Mouse (Mus musculus) gonadal fat pad, adult 2 months (tissue): ENCODE measurements around the gene Klc4. TPM values are rescaled to one million over a fixed set of nuclear protein-coding genes. Genes with fewer than 3 reads are reported as not detected.
A peak's percentile ranks its signal among the peaks of the same experiment; 100 is the strongest.

ENCODE experiments used
- DNase-seq: peaks from one replicate; pipeline ENCODE4 v3.0.0-alpha.2; 2012; ENCODE audit warnings: low read depth
- polyA plus RNA-seq: library from polyadenylated mRNA; depleted of rRNA; stranded (reverse); fragments of >200 nt; gene quantifications from 2 replicates; pipeline ENCODE4 v1.2.3, GENCODE M21; 2012

The Klc4 gene
- polyA plus RNA-seq, 1 experiment, result 20.2 TPM

GRCm38 (mm10) chr17:46619683-46620357 lies 26.0 kb downstream of the Klc4 start:
- DNase-seq, result peak; percentile 80

DNA sequence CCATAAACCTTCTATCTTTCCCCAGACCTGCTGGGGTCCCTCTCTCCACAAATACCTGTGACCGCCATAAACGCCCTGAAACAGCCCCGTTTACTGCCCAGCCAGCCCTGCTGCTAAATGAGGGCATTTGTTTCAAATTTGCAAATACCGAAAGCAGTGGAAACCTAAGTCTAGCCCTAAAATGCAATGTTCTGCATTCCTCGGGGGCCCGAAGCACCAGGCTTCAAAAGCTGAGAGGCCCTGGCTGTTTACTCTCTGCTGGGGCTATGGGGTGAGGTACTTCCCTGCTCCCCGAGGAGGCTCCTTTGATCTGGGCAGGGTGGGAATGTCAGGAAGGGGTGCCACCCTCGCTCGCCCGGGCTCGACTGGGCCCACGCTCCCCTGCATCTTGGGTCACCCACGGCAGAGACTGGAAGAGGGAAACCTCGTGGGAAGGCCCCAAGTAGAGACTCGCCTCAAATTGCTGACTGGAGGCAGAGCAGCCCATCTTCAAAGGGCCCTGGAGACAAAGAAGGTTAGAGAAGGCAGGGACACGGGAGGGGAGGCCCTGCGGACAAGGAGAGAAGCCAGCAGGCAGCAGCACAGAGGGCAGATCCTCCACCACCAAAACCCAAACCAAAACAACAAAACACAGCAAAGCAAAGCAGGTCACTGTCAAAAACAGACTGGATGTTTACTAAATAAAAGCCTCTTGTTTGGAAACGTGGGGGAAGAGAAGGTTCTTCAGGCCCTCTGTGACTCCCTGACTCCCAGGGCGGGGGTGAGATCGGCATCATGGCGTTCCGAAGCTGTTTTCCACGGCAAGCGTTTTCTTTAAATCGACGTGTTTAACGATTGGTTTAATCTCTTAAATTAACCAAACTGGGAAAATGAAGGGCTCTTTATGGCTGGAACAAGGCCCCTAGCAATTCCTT lies 26.8 kb downstream of the Klc4 start:
- no peak for DNase-seq

DNA sequence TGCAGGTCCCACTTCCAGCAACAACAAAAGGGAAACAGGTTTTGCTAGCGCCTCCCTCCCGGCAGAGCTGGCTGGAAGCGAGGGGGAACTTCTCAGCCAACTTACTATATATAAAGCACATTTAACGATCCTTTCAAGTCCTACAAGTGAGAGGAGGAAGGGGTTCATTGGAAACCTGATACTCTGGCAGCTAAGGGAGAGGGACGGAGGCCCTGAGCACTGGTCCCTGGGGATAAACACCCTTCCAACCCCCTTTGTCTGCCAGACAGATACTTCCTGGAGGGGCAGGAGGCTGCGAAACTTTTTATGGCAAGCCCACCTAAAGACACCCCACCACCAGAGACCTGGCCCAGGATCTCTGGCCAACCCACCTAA lies 27.4 kb downstream of the Klc4 start:
- DNase-seq, result no peak

- no peak for DNase-seq
Measured at GRCm38 (mm10) chr17:46617799-46618198, 28.0 kb downstream of the Klc4 start.

- DNase-seq, result no peak
Measured at GRCm38 (mm10) chr17:46613229-46613628, 32.6 kb downstream of the Klc4 start.

DNA sequence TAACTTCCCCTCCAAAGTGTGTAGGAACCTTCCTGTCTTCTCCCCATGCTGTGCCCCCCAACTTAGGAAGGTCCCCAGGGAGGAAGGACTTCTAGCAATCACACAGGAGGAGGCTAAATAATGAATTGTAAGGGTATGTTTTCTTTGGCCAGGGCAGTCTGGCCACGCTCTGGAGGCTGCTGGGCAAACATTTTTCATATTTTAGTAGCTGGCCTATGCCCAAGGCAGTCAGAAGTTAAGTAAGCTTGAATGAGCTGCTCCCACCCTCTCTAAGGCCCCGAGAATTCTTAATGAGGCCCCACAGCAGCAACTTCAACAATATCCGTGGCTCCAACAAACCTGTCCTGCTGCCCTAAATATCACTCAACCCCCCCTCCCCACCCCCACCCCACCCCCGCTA lies 33.0 kb downstream of the Klc4 start:
- DNase-seq, result no peak

- DNase-seq, result no peak
Measured at GRCm38 (mm10) chr17:46612189-46612588, 33.6 kb downstream of the Klc4 start.

DNA sequence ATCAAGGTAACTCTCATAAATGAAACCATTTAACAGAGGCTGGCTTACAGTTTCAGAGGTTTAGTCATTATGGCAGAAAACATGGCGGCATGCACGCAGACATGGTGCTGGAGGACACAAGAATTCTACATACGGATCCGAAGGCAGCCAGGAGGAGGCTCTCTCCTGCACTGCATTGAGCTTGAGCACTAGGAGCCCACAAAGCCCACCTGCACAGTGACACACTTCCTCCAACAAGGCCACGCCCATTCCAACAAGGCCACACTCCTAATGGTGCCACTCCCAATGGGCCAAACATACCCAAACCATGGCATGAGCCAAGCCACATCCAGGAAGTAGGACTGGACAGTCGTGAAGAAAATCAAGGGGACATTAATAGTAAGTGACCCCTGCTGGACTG lies 34.5 kb downstream of the Klc4 start:
- DNase-seq, result no peak

- peak; percentile 71 for DNase-seq
Measured at GRCm38 (mm10) chr17:46609721-46610514, 35.9 kb downstream of the Klc4 start.

DNA sequence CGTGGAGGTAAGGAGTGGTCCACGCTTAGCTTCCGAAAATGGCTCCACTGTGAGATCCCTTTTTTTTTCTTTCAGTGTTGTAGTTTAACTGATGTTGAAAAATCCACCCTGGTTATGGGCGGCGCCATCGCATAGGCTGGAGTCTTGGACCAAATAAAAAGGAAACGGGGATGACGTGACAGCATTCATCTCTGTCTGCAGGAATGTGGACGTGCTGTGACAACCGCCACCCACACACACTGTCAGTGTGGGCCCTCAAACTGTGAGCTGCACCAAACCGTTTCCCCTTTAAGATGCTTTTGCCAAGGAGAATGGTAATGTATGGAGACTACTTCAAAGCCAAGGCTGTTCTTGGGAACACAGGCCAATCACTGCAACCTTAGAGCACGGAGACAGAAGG lies 39.8 kb downstream of the Klc4 start:
- no peak for DNase-seq

DNA sequence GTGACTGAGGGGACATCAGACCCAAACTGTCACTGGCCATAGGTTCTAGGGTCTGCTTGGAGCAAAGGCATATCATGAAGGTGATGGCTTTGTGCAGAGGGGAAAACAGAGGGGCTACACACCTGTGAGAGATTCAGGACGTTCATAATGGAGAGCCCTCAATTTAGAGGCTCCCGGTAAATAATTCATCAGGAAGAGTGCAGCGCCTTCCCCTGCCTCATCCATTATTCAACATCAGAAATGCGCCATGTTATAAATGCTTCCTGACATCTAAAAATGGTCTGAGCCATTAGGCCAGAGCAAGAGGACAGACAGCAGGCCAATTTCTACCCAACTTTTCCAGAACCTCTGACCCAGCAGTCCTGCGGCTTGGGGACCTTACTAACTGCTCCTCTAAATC lies 40.7 kb downstream of the Klc4 start:
- DNase-seq, result no peak

GRCm38 (mm10) chr17:46603229-46603628 lies 42.6 kb downstream of the Klc4 start:
- no peak for DNase-seq

- no peak for DNase-seq
Measured at GRCm38 (mm10) chr17:46602212-46602611, 43.6 kb downstream of the Klc4 start.

DNA sequence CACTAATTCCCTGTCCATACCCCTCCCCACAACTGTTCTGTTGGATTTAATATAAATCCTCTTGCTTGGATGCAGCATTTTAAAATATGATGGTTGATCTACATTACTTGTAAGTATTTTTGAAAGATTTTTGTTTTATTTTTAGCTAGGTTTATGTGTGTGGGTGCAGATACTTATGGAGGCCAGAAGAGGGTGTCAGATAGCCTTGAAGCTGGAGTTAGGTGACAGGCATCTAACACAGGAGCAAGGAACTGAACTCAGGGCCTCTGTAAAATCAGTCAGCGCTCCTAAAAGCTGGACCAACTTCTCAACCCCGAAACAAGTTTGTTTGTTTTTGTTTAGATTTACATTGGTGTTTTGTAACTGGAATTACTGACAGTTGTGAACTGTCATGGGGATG lies 45.3 kb downstream of the Klc4 start:
- no peak for DNase-seq

DNA sequence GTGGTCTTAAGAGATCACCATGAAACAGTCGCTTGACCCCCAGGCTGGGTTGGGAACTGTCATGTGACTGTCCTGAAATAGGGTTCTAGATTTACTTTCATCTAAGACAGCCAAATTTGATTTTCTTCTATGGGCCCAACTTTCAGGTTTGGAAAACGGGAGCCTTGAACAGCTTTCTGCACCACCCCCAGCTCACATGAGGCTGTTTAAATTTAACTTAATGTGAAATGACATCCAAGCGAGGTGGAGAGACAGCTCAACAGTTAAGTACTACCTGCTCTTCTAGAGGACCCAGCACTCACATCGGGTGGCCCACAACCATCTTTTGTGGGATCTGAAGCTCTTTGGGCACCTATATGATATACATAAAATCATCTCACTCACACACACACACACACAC lies 46.9 kb downstream of the Klc4 start:
- DNase-seq, result no peak

- DNase-seq, result no peak
Measured at GRCm38 (mm10) chr17:46597956-46598355, 47.9 kb downstream of the Klc4 start.

DNA sequence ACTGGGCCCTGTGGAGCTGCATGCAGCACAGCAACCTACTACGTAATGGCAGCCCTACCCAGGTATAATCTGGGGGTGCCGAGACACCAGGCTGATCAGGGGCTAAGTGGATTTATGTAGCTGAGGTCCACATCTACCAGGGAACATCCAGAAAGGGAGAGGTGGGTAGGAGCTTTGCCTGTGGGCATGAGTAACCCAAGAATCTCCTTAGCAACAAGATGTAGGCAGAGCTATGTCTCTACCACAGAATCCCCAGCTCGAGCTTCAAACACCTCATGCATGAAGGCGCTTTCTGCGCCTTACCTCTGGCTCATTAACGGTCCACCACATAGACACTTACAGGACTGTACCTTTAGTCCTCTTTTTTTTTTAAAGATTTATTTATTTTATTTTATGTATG lies 50.5 kb downstream of the Klc4 start:
- no peak for DNase-seq

DNA sequence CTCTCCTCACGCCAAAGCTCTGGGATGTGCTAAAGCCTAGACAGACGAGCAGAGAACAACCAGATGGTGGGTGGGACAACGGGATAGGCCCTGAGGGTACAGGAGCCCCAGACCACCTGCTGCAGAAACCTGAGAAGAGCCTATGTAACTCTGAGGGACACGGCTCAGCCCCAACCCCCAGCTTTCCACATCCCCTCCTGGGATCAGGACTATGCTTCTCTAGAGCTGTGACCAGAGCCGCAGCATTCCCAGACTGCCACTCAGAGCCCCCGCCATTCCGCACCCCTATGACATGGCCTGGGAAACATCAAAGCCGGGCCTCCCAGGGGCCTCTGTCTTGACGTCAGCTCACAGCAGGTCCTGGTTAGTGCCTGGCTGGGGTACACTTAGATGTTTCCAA lies 51.2 kb downstream of the Klc4 start:
- DNase-seq, result no peak

DNA sequence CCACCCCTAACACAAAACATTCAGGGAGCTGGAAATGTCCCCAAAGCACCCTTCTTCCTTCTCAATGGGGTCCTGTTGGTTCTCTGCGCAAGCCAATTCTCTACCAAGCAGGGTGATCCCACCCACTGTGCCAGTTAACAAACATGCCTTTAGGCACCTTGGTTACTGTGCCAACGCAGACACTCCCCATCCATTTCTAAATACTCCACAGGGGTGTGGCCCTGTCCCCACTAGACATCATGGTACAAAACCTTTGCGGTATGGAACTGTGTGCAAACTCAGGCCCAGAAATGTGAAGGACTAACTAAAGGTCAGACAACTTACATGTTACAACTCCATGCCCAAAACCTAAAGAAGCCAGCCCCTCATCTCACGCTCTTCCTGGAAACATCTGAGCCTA lies 52.7 kb downstream of the Klc4 start:
- no peak for DNase-seq

- DNase-seq, result no peak
Measured at GRCm38 (mm10) chr17:46591406-46591805, 54.4 kb downstream of the Klc4 start.

- no peak for DNase-seq
Measured at GRCm38 (mm10) chr17:46590439-46590838, 55.4 kb downstream of the Klc4 start.

- DNase-seq, result no peak
Measured at GRCm38 (mm10) chr17:46589635-46590314, 56.0 kb downstream of the Klc4 start.
